Mouse (Mus musculus) megakaryocyte, embryonic 14.5 days (primary cell): ENCODE data around the gene Nectin1.

Source experiments
- FLI1 ChIP-seq: IDR thresholded peaks from 2 replicates; pipeline ENCODE4 v1.6.1; 2012; ENCODE audit warnings: low read length, inconsistent platforms, mixed read lengths
- GATA1 ChIP-seq: IDR thresholded peaks from 3 replicates; pipeline ENCODE4 v1.6.1; 2012; ENCODE audit warnings: mixed read lengths, low read length, inconsistent platforms, borderline replicate concordance

DNA sequence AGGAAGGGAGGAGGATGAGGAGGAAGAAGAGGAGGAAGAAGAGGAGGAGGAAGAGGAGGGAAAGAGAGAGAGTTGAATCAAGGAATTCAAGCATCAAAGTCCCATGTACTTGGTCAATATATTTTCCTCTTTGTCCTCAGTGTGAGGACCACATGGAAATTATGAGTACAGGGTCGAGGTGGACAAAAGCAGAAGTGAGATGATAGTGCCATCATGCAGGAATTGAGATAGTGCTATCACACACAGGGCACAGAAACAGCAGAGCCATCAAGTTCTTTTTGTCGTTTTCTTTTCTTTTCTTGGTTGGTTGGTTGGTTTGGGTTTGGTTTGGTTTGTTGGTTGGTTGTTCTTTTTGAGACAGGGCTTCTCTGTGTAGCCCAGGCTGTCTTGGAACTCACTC, 2.5 kb upstream of the Nectin1 start:
- TF ChIP-seq GATA1 (no peak), FLI1 (no peak)
